Mouse (Mus musculus) kidney, adult 2 months (tissue): ENCODE measurements around the gene Tcaf3. TPM values are rescaled to one million over a fixed set of nuclear protein-coding genes. Genes with fewer than 3 reads are reported as not detected.

Experiments used
- DNase-seq: peaks from one replicate; pipeline ENCODE4 v3.0.0; 2021
- H3K27ac ChIP-seq: fragments of 200-500 bp; 2 replicates; pipeline ENCODE4 v1.5.1; 2012; ENCODE audit warnings: low read depth, low read length, control low read depth, inconsistent platforms; ENCODE audit not compliant: insufficient read depth
- H3K27me3 ChIP-seq: fragments of 200-500 bp; replicated peaks from 2 replicates; pipeline ENCODE4 v1.6.1; 2012; ENCODE audit warnings: mild to moderate bottlenecking, moderate library complexity, low read length, inconsistent platforms; ENCODE audit not compliant: control insufficient read depth, insufficient read depth
- H3K36me3 ChIP-seq: fragments of 200-500 bp; 2 replicates; pipeline ENCODE4 v1.6.1; 2012; ENCODE audit warnings: mild to moderate bottlenecking, moderate library complexity, low read length, inconsistent platforms; ENCODE audit not compliant: control insufficient read depth, insufficient read depth
- H3K4me1 ChIP-seq: fragments of 200-500 bp; 2 replicates; pipeline ENCODE4 v1.6.1; 2011; ENCODE audit warnings: low read length; ENCODE audit not compliant: control insufficient read depth, insufficient read depth
- H3K4me3 ChIP-seq: fragments of 200-500 bp; 2 replicates; pipeline ENCODE4 v1.5.1; 2011; ENCODE audit warnings: mild to moderate bottlenecking, low read depth, low read length, control low read depth; ENCODE audit not compliant: insufficient read depth
- CTCF ChIP-seq: fragments of 200-500 bp; conservative IDR thresholded peaks from 2 replicates; pipeline ENCODE4 v1.5.1; 2011; ENCODE audit warnings: low read depth, mild to moderate bottlenecking, control low read depth, low read length, moderate library complexity, mixed read lengths; ENCODE audit not compliant: insufficient read depth, insufficient read length
- POLR2A ChIP-seq: fragments of 200-500 bp; IDR thresholded peaks from one replicate; pipeline ENCODE4 v1.6.1; 2011; ENCODE audit warnings: low read depth, low read length, control low read depth
- WGBS: fragments of 180-500 bp; shearing (Covaris S2); methylation state at CpG from one replicate; pipeline ENCODE4 v1.1.7; 2018; 5-methylcytosine and 5-hydroxymethylcytosine counted together
- polyA plus RNA-seq: library from polyadenylated mRNA; depleted of rRNA; stranded (reverse); fragments of >200 nt; gene quantifications from 2 replicates; pipeline ENCODE4 v1.2.3, GENCODE M21; 2012

The Tcaf3 gene
- polyA plus RNA-seq, 1 experiment, result not detected

DNA sequence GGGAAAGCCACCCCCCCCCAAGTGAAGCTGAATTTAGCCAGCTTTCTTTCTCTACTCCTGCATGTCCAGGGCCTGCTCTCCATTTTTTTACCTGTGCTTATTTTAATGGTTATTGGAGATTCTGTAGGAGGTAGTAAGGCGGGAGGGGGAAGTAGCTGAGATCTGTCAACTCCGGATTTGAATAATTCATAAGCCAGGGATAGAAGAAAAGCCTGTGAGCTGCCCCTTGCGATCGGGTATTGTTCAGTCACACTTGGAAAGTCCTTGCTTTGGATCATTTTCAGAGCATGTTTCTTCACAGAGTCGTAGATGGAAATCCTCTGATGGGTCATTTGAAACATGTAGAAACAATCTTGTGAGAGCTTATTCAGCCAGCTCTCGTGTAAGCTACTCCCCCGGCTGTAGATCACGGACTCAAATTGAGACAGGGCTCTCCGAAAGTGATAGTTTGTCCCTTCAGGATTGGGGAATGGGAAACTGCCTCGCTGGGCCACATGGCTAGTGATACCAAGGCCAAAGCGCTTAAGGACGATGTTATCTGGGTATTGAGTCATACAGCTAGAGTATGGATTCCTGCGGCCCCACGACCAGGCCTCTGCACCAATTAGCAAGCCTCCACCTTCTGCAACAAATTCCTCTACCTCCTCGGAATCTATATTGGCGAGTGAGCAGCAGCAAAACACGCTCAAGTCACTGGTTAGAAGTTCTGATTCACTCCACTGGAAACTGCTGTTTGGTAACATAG, 4.2 kb downstream of the Tcaf3 start:
- Histone ChIP-seq H3K27ac (no peak overlapping the region), H3K4me1 (no peaks in the 10 kb centered on the region), H3K4me3 (no peak overlapping the region), H3K27me3 (no peaks in the 10 kb centered on the region), H3K36me3 (no peaks in the 10 kb centered on the region)
- DNase-seq, result no peak
- 63% methylated on average over 17 of the region's 17 CpGs for WGBS
- TF ChIP-seq POLR2A, result no peak
- no peak for TF ChIP-seq CTCF

DNA sequence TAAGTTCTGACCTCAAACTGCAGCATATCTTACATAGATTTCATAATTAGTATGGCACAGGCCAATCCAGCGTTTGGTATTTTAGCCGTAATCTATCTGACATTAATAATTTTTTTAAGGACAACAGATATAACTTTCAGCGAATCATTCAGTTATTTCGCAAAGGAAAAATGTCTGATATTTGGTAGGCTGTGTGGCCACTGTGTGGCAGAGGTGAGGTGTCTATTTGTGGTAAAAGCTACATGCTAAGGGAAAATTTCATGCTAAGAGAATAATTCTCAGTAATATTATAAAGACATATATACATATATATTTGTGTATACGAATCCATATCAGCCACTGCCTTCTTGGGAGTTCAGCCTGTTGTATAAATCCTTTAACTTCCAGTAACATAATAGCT, 10.9 kb downstream of the Tcaf3 start:
- TF ChIP-seq POLR2A, result no peak
- TF ChIP-seq CTCF, result no peak
- H3K27me3 ChIP-seq, result no peaks in the 10 kb centered on the region
- no peak overlapping the region for H3K27ac ChIP-seq
- H3K4me3 ChIP-seq, result no peak overlapping the region
- 77% methylated on average over 5 of the region's 5 CpGs for WGBS
- no peaks in the 10 kb centered on the region for H3K36me3 ChIP-seq
- no peaks in the 10 kb centered on the region for H3K4me1 ChIP-seq
- no peak for DNase-seq

DNA sequence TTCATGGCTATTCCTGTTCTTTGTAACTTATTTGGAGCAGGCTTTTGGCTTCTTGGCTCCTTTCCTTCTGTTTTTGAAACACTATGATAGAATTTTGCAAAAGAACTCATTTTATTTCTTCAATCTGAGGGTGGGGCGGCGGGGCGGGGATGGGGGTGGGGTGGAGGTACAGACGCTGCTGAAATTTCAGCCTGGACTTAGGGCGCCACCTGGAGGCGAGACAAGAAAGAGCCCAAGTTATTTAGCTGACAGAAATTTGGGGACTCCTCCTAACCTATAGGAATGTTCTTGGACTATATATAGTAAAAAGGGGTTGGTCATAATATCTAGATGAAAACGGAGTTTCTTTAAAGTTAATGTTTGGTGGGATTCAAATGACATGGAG, 14.0 kb downstream of the Tcaf3 start:
- WGBS, result 1% methylated on average over 7 of the region's 7 CpGs
- TF ChIP-seq POLR2A, result no peak
- TF ChIP-seq CTCF, result peak; percentile 67
- peak; percentile 50 for DNase-seq
- H3K4me1 ChIP-seq, result no peaks in the 10 kb centered on the region
- H3K4me3 ChIP-seq, result no peak overlapping the region
- H3K36me3 ChIP-seq, result no peaks in the 10 kb centered on the region
- no peak overlapping the region for H3K27ac ChIP-seq
- no peaks in the 10 kb centered on the region for H3K27me3 ChIP-seq

DNA sequence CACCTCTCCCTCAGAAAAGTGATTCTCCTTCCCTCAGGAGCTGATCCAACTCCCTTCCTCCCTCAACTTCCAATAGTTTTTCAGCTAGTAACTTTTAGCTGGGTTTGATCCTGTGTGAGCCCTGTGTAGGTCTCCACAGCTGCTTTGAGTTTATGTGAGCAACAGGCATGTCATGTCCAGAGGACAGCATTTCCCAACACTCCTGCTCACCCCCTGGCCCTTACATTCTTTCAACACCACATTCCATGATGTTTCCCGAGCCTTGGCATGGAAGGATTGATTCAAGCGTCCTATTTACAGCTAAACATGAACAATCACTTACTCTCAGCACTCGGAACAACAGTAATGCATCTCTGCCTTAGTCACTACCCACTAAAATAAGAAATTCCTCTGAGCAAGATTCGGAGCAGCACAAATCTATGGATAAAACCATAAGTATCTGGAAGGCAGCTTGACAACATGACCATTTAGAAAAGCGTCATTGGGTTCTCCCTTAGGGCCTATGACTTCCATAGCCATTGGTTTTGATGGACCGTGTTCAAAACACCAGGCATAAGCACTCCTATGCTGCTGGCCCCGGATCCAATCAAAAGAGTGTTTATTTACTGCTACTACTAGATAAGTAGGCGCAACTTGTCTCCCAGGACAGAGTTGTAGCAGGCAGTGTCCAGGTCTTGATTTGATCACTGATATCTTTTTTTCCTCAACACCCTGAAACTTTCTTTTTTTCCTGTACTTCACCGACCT, 14.6 kb downstream of the Tcaf3 start:
- no peak for DNase-seq
- Histone ChIP-seq H3K4me3 (no peak overlapping the region), H3K27me3 (no peaks in the 10 kb centered on the region), H3K4me1 (no peaks in the 10 kb centered on the region), H3K27ac (no peak overlapping the region), H3K36me3 (no peaks in the 10 kb centered on the region)
- no peak for TF ChIP-seq CTCF
- TF ChIP-seq POLR2A, result no peak
- 52% methylated on average over 9 of the region's 9 CpGs for WGBS

DNA sequence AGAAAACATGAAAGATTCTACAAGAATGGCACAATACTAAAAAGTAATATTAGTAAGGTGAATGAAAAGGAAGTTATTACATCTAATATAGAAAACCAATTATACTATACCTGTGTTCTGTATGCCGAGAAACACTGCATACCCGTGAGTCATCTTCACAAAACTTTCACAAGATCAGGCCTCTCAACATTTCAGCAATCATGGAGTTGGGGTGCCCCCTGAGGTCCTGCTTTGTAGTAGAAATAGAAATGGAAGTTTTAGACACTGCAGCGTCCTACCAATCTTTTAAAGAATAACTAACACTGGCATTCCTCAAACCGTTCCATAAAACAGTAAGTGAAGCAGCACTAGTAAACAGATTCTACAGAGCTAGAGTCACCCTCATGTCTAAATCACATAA, 18.8 kb downstream of the Tcaf3 start:
- no peak for DNase-seq

DNA sequence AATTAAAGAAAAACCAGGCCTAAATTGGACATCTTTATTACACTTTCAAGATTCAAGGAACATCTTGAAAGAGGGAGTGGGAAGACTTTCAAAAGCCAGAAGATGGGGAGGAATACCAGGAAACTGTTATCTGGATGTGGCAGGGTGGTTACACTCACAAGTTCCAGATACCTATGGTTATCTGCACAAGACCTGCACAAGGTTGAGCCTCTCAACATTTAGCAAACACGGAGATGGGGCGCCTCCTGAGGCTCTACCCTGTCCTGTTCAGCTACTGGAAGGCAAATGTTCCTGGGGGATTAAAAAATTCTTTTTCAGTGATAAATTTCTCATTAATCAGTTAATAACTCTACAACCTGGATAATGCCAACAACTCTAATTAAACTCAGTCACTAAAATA, 20.1 kb downstream of the Tcaf3 start:
- no peak for DNase-seq
- no peaks in the 10 kb centered on the region for H3K27me3 ChIP-seq
- no peak overlapping the region for H3K4me3 ChIP-seq
- WGBS, result 97% methylated on average over 2 of the region's 2 CpGs
- no peak for TF ChIP-seq CTCF
- TF ChIP-seq POLR2A, result no peak
- no peaks in the 10 kb centered on the region for H3K4me1 ChIP-seq
- H3K27ac ChIP-seq, result no peak overlapping the region
- no peaks in the 10 kb centered on the region for H3K36me3 ChIP-seq

More for the DNA sequence above, 18.8 kb downstream of the Tcaf3 start:
- 56% methylated on average over 4 of the region's 4 CpGs for WGBS
- Histone ChIP-seq H3K27ac (no peak overlapping the region), H3K4me1 (no peaks in the 10 kb centered on the region), H3K4me3 (no peak overlapping the region), H3K27me3 (no peaks in the 10 kb centered on the region), H3K36me3 (no peaks in the 10 kb centered on the region)
- no peak for TF ChIP-seq CTCF
- no peak for TF ChIP-seq POLR2A

DNA sequence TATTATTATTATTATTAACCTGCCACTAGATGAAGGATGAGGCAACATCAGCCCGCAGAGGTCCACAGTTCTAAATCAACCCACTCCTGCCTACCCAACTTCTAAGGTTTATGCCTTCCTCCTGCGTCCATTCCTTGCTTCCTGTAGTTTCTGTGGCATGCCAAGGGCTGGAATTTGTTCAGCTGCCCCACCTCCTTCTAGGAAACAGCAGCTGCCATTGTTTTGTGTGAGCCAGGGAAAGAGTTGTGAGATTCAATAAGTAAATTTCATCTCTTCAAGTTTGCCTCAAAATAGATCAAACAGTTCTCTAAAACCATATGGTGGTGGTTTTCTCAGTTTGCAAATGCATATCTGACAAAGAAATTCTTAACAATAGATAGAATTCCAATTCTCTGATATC, 29.3 kb downstream of the Tcaf3 start:
- TF ChIP-seq POLR2A, result no peak
- no peak for TF ChIP-seq CTCF
- no peak for DNase-seq
- 58% methylated on average over 2 of the region's 2 CpGs for WGBS
- no peak overlapping the region for H3K4me3 ChIP-seq
- no peaks in the 10 kb centered on the region for H3K27me3 ChIP-seq
- no peaks in the 10 kb centered on the region for H3K36me3 ChIP-seq
- H3K4me1 ChIP-seq, result no peaks in the 10 kb centered on the region
- H3K27ac ChIP-seq, result no peak overlapping the region
